Comparison of ENCODE assay signal across 8 mouse cellular contexts in genomic region chr13:110690501-110691255, GRCm38 (mm10).
DNase-seq lines count a peak whose midpoint lies in the region; ATAC-seq lines count a peak whose summit lies in the region.

No protein-coding gene starts in this region.

- H3K4me2 ChIP-seq in lung, embryonic 16.5 days (ENCODE audit: low read depth, low read length): no peak overlapping the region
- no peak overlapping the region for H3K4me2 ChIP-seq in midbrain, embryonic 13.5 days (replicated peaks)

- peak; percentile 77 for ATAC-seq in lung, embryonic 16.5 days (ENCODE audit: low read depth)
- no peak for ATAC-seq in midbrain, embryonic 13.5 days

- H3K4me1 ChIP-seq in lung, embryonic 16.5 days (replicated peaks; ENCODE audit: control insufficient read depth, insufficient read depth, low read length): peaks cover 25% of the 10 kb centered on the region
- 0 out of 2 replicates have a peak, but pooled peaks cover 3% of the 10 kb centered on the region for H3K4me1 ChIP-seq in midbrain, embryonic 13.5 days (replicated peaks)

- WGBS in lung, embryonic 16.5 days: 29% methylated on average over 10 of the region's 10 CpGs
- 59% methylated on average over 10 of the region's 10 CpGs for WGBS in midbrain, embryonic 13.5 days

- no peak overlapping the region for H3K9ac ChIP-seq in lung, embryonic 16.5 days (ENCODE audit: low read length)
- H3K9ac ChIP-seq in midbrain, embryonic 13.5 days (replicated peaks): no peak overlapping the region

- no peaks in the 10 kb centered on the region for H3K9me3 ChIP-seq in lung, embryonic 16.5 days (ENCODE audit: control insufficient read depth, low read length)
- H3K9me3 ChIP-seq in midbrain, embryonic 13.5 days: no peaks in the 10 kb centered on the region

- H3K27me3 ChIP-seq in lung, embryonic 16.5 days (ENCODE audit: control insufficient read depth, insufficient read depth, low read depth, low read length): no peaks in the 10 kb centered on the region
- peaks cover 17% of the 10 kb centered on the region for H3K27me3 ChIP-seq in midbrain, embryonic 13.5 days

- H3K36me3 ChIP-seq in lung, embryonic 16.5 days (ENCODE audit: control insufficient read depth, insufficient read depth, low read length): no peaks in the 10 kb centered on the region
- H3K36me3 ChIP-seq in midbrain, embryonic 13.5 days: no peaks in the 10 kb centered on the region

- peak; percentile 22 to 32 for DNase-seq in layer of hippocampus, postnatal 10 days (ENCODE audit: low spot score in 2 of 2)
- no peak for DNase-seq in layer of hippocampus, adult 11-12 months (ENCODE audit: low spot score)
- DNase-seq in brain, adult 2 months (ENCODE audit: low read depth, low spot score): peak; percentile 51
- DNase-seq in heart, adult 9 months (ENCODE audit: low spot score in 2 of 2): peak; percentile 11 to 34
- no peak for DNase-seq in liver
- DNase-seq in thymus, postnatal 10 days (ENCODE audit: low spot score in 2 of 2): no peak

- peak overlapping the region; percentile 74; the same call in 1 of the 2 replicates for H3K27ac ChIP-seq in lung, embryonic 16.5 days (ENCODE audit: low read length)
- H3K27ac ChIP-seq in midbrain, embryonic 13.5 days: no peak overlapping the region

- H3K4me3 ChIP-seq in lung, embryonic 16.5 days (ENCODE audit: low read length): no peak overlapping the region
- H3K4me3 ChIP-seq in midbrain, embryonic 13.5 days (replicated peaks): no peak overlapping the region

Comparison
In these comparisons a context has a peak if more than half of its experiments do, and no peak if none do; other contexts are left out.
1. DNase-seq: peak in layer of hippocampus, postnatal 10 days (2 of 2), brain, adult 2 months (single experiment) and heart, adult 9 months (2 of 2); none in layer of hippocampus, adult 11-12 months (single experiment), liver (single experiment) and thymus, postnatal 10 days (0 of 2).